Mouse (Mus musculus) inflammation-experienced regulatory T-cells, adult 6 months (primary cell): ENCODE results near the gene Fkbp4. TPM values are rescaled to one million over a fixed set of nuclear protein-coding genes. Genes with fewer than 3 reads are reported as not detected.
"Not testable (repeated sequence)": the region's sequence is repeated elsewhere in the genome, so short reads cannot be mapped to it uniquely, and the experiment has no call there.

Experiments
- ATAC-seq: one replicate; pipeline ENCODE4 v1.8.0; 2017
- polyA plus RNA-seq, 3 experiments: library from polyadenylated mRNA; unstranded; fragments of 100-300 nt; shearing (Covaris generic); gene quantifications; one replicate each; pipeline ENCODE4 v1.2.1; 2017

Fkbp4 gene
- polyA plus RNA-seq, 3 experiments from 2014 or later, result 52.8 to 67.1 (median 65.9) TPM

DNA sequence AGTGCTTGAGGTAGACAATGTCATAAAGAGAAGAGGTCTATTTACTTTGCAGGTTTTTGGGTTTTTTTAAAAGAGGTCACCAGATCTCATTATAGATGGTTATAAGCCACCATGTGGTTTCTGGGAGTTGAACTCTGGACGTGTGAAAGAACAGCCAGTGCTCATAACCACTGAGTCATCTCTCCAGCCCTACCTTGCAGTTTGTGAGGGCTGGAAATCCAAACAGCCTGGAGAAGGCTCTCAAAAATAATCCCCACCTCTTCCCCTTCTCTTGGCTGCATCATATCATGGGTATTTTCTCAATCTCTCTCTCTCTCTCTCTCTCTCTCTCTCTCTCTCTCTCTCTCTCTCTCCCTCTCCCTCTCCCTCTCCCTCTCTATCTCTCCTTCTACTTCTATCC, 47.8 kb downstream of the Fkbp4 start:
- no peak for ATAC-seq

GRCm38 (mm10) chr6:128389185-128389584, 49.3 kb downstream of the Fkbp4 start:
- ATAC-seq, result no peak

DNA sequence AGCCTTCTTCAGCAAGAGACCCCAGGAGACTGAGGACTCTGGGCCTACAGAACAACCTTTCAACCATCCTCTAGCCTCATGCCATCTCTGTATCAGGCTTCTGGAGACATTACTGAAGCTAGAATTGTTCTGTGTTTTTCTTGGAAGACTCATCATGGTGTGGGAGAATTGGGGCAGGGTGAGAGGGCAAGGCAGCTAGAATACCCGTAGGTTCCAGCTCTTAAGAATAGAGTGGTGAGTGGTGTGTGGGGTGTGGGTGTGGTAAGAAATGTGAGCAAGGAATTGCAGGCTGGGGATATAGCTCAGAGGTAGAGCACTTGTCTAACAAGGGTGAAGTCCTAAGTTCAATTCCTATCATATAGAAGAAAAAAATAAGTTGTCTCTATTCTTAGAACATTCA, 53.5 kb downstream of the Fkbp4 start:
- no peak for ATAC-seq

GRCm38 (mm10) chr6:128383752-128384151, 54.7 kb downstream of the Fkbp4 start:
- ATAC-seq, result no peak

DNA sequence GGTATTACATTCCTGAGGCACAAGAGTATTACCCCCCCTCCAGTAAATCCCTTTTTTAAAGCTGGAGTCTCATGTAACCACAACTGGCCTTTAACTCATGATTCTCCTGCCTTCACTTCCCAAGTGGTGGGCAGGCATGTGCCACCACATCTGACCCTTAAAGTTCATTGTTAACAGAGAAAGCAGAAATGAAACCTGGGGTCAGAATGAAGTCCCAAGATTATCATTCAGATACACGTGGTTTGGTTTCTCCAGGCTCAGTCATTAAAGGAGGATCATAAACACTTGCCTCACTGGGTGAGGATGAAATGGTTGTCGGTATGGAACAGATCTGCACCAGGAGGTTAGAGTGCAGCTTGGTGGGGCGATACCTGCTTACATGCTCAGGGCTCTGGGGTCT, 57.2 kb downstream of the Fkbp4 start:
- ATAC-seq, result no peak

GRCm38 (mm10) chr6:128380594-128381167, 57.8 kb downstream of the Fkbp4 start:
- ATAC-seq, result not testable (repeated sequence)

Other genes starting within 250 kb of the Fkbp4 start
- not detected for gene Tead4, start 137.9 kb downstream of the Fkbp4 start, polyA plus RNA-seq
- gene Tulp3, start 82.8 kb downstream of the Fkbp4 start, polyA plus RNA-seq, result 1 to 10 TPM in 1 of 3 experiments, under 1 TPM in 2; 0.92 to 1.3 (median 0.98) TPM
- 10 to 100 TPM; 62.0 to 75.7 (median 67.7) TPM for gene Rhno1, start 75.8 kb downstream of the Fkbp4 start, polyA plus RNA-seq
- gene Foxm1, start 75.7 kb downstream of the Fkbp4 start, polyA plus RNA-seq, result 1 to 10 TPM; 2.0 to 9.6 (median 2.7) TPM
- under 1 TPM in 1 of 3 experiments, not detected in 2; 0.30 TPM for gene Tex52, start 63.2 kb downstream of the Fkbp4 start, polyA plus RNA-seq
- not detected for gene Gm44596, start 63.2 kb downstream of the Fkbp4 start, polyA plus RNA-seq
- 1 to 10 TPM; 2.4 to 7.5 (median 4.2) TPM for gene Nrip2, start 39.4 kb downstream of the Fkbp4 start, polyA plus RNA-seq
- 10 to 100 TPM; 15.7 to 21.1 (median 19.7) TPM for gene Itfg2, start 13.7 kb downstream of the Fkbp4 start, polyA plus RNA-seq
- not detected for gene Pzp, start 88.0 kb upstream of the Fkbp4 start, polyA plus RNA-seq
- gene A2ml1, start 142.9 kb upstream of the Fkbp4 start, polyA plus RNA-seq, result not detected
- gene Klrb1a, start 184.9 kb upstream of the Fkbp4 start, polyA plus RNA-seq, result 1 to 10 TPM; 1.1 to 2.1 (median 1.4) TPM
- gene Clec2h, start 223.7 kb upstream of the Fkbp4 start, polyA plus RNA-seq, result not detected